Mouse (Mus musculus) liver, embryonic 13.5 days (tissue): ENCODE data around the gene Nsf. TPM values are rescaled to one million over a fixed set of nuclear protein-coding genes. Genes with fewer than 3 reads are reported as not detected.

Source experiments
- ATAC-seq: fragments of 200-750 bp; cut with Nextera tagmentation; 2 replicates; pipeline ENCODE4 v1.8.0; 2017; ENCODE audit warnings: low read depth, mild to moderate bottlenecking, moderate number of reproducible peaks, moderate library complexity
- DNase-seq: peaks from one replicate; pipeline ENCODE4 v3.0.0; 2022
- H3K27ac ChIP-seq: fragments of 300-500 bp; sonication (generic); 2 replicates; pipeline ENCODE4 v1.5.1; 2015; ENCODE audit warnings: moderate library complexity, mild to moderate bottlenecking, inconsistent platforms
- H3K27me3 ChIP-seq: fragments of 300-500 bp; sonication (generic); 2 replicates; pipeline ENCODE4 v1.6.1; 2015; ENCODE audit warnings: mild to moderate bottlenecking, inconsistent platforms
- H3K36me3 ChIP-seq: fragments of 300-500 bp; sonication (generic); 2 replicates; pipeline ENCODE4 v1.6.1; 2015; ENCODE audit warnings: mild to moderate bottlenecking, inconsistent platforms
- H3K4me1 ChIP-seq: fragments of 300-500 bp; sonication (generic); replicated peaks from 2 replicates; pipeline ENCODE4 v1.6.1; 2015; ENCODE audit warnings: inconsistent platforms
- H3K4me2 ChIP-seq: fragments of 300-500 bp; sonication (generic); 2 replicates; pipeline ENCODE4 v1.6.1; 2015; ENCODE audit warnings: inconsistent platforms, mild to moderate bottlenecking, moderate library complexity
- H3K4me3 ChIP-seq: fragments of 300-500 bp; sonication (generic); replicated peaks from 2 replicates; pipeline ENCODE4 v1.5.1; 2015; ENCODE audit warnings: mild to moderate bottlenecking, inconsistent platforms
- H3K9ac ChIP-seq: fragments of 300-500 bp; sonication (generic); 2 replicates; pipeline ENCODE4 v1.6.1; 2015; ENCODE audit warnings: mild to moderate bottlenecking, inconsistent platforms
- H3K9me3 ChIP-seq: fragments of 300-500 bp; sonication (generic); replicated peaks from 2 replicates; pipeline ENCODE4 v1.6.1; 2016; ENCODE audit warnings: inconsistent platforms
- WGBS: fragments of 180-500 bp; shearing (Covaris S2); methylation state at CpG from one replicate; pipeline ENCODE4 v1.1.7; 2015; ENCODE audit not compliant: insufficient replicate concordance; 5-methylcytosine and 5-hydroxymethylcytosine counted together
- polyA plus RNA-seq: library from polyadenylated mRNA; unstranded; fragments of >200 nt; fragmentation: Nextera tagmentation; extraction: Ambion mirVana; gene quantifications from 2 replicates; pipeline ENCODE4 v1.2.1, GENCODE M21; 2015

Gene Nsf
- polyA plus RNA-seq, 1 experiment from 2014 or later: 29.6 TPM

GRCm38 (mm10) chr11:103910993-103911585 is 42.8 kb downstream of the Nsf start:
- Histone ChIP-seq H3K4me1 (no peaks in the 10 kb centered on the region), H3K27me3 (no peaks in the 10 kb centered on the region), H3K36me3 (peaks cover 57% of the 10 kb centered on the region), H3K27ac (no peak overlapping the region), H3K9ac (no peak overlapping the region), H3K4me2 (no peak overlapping the region), H3K4me3 (no peak overlapping the region), H3K9me3 (no peaks in the 10 kb centered on the region)
- ATAC-seq (no peak), DNase-seq (no peak)
- WGBS: 71% methylated on average over 7 of the region's 7 CpGs

GRCm38 (mm10) chr11:103910531-103910930 is 43.3 kb downstream of the Nsf start:
- H3K27me3 ChIP-seq: no peaks in the 10 kb centered on the region
- no peak overlapping the region for H3K4me2 ChIP-seq
- no peak overlapping the region for H3K27ac ChIP-seq
- H3K36me3 ChIP-seq: peaks cover 51% of the 10 kb centered on the region
- no peaks in the 10 kb centered on the region for H3K9me3 ChIP-seq
- H3K4me1 ChIP-seq: no peaks in the 10 kb centered on the region
- no peak overlapping the region for H3K9ac ChIP-seq
- no peak overlapping the region for H3K4me3 ChIP-seq
- 90% methylated on average over 11 of the region's 11 CpGs for WGBS
- no peak for ATAC-seq
- DNase-seq: no peak

- Histone ChIP-seq H3K4me2 (no peak overlapping the region), H3K4me1 (no peaks in the 10 kb centered on the region), H3K27me3 (no peaks in the 10 kb centered on the region), H3K36me3 (peaks cover 44% of the 10 kb centered on the region), H3K4me3 (no peak overlapping the region), H3K27ac (no peak overlapping the region), H3K9ac (no peak overlapping the region), H3K9me3 (no peaks in the 10 kb centered on the region)
- no peak for ATAC-seq
- WGBS: 89% methylated on average over 11 of the region's 11 CpGs
- no peak for DNase-seq
These were observed 44.0 kb downstream of the Nsf start for GRCm38 (mm10) chr11:103909809-103910208.

GRCm38 (mm10) chr11:103909396-103909795 is 44.5 kb downstream of the Nsf start:
- Histone ChIP-seq H3K9me3 (no peaks in the 10 kb centered on the region), H3K27me3 (no peaks in the 10 kb centered on the region), H3K4me2 (no peak overlapping the region), H3K4me1 (no peaks in the 10 kb centered on the region), H3K4me3 (no peak overlapping the region), H3K9ac (no peak overlapping the region), H3K36me3 (peaks cover 40% of the 10 kb centered on the region), H3K27ac (no peak overlapping the region)
- DNase-seq: no peak
- ATAC-seq: no peak
- 84% methylated on average over 12 of the region's 12 CpGs for WGBS

- peaks cover 18% of the 10 kb centered on the region for H3K36me3 ChIP-seq
- H3K4me3 ChIP-seq: no peak overlapping the region
- 69% methylated on average over 7 of the region's 7 CpGs for WGBS
- no peak overlapping the region for H3K27ac ChIP-seq
- ATAC-seq (no peak), DNase-seq (no peak)
- H3K27me3 ChIP-seq: no peaks in the 10 kb centered on the region
- no peaks in the 10 kb centered on the region for H3K4me1 ChIP-seq
- no peak overlapping the region for H3K9ac ChIP-seq
- no peaks in the 10 kb centered on the region for H3K9me3 ChIP-seq
- H3K4me2 ChIP-seq: no peak overlapping the region
These were observed 47.7 kb downstream of the Nsf start for GRCm38 (mm10) chr11:103906051-103906719.

GRCm38 (mm10) chr11:103905506-103905905 is 48.4 kb downstream of the Nsf start:
- H3K36me3 ChIP-seq: peaks cover 18% of the 10 kb centered on the region
- H3K4me2 ChIP-seq: no peak overlapping the region
- no peak for DNase-seq
- H3K27me3 ChIP-seq: no peaks in the 10 kb centered on the region
- ATAC-seq: no peak
- no peak overlapping the region for H3K9ac ChIP-seq
- H3K4me3 ChIP-seq: no peak overlapping the region
- H3K4me1 ChIP-seq: no peaks in the 10 kb centered on the region
- WGBS: 70% methylated on average over 9 of the region's 9 CpGs
- no peak overlapping the region for H3K27ac ChIP-seq
- no peaks in the 10 kb centered on the region for H3K9me3 ChIP-seq

- DNase-seq: no peak
- Histone ChIP-seq H3K4me1 (no peaks in the 10 kb centered on the region), H3K27me3 (no peaks in the 10 kb centered on the region), H3K27ac (no peak overlapping the region), H3K4me2 (no peak overlapping the region), H3K9ac (no peak overlapping the region), H3K9me3 (no peaks in the 10 kb centered on the region), H3K4me3 (no peak overlapping the region), H3K36me3 (0 out of 2 replicates have a peak, but pooled peaks cover 3% of the 10 kb centered on the region)
- WGBS: 77% methylated on average over 4 of the region's 4 CpGs
- ATAC-seq: no peak
These were observed 52.3 kb downstream of the Nsf start for GRCm38 (mm10) chr11:103901581-103901966.

GRCm38 (mm10) chr11:103900803-103901580 is 52.9 kb downstream of the Nsf start:
- no peak overlapping the region for H3K4me3 ChIP-seq
- DNase-seq: no peak
- ATAC-seq: no peak
- no peak overlapping the region for H3K4me2 ChIP-seq
- H3K27me3 ChIP-seq: no peaks in the 10 kb centered on the region
- H3K9ac ChIP-seq: no peak overlapping the region
- no peak overlapping the region for H3K27ac ChIP-seq
- WGBS: 76% methylated on average over 20 of the region's 20 CpGs
- no peaks in the 10 kb centered on the region for H3K4me1 ChIP-seq
- 0 out of 2 replicates have a peak, but pooled peaks cover 3% of the 10 kb centered on the region for H3K36me3 ChIP-seq
- no peaks in the 10 kb centered on the region for H3K9me3 ChIP-seq

- DNase-seq (no peak), ATAC-seq (no peak)
- Histone ChIP-seq H3K4me1 (no peaks in the 10 kb centered on the region), H3K36me3 (0 out of 2 replicates have a peak, but pooled peaks cover 7% of the 10 kb centered on the region), H3K27me3 (no peaks in the 10 kb centered on the region), H3K4me3 (no peak overlapping the region), H3K9ac (no peak overlapping the region), H3K27ac (no peak overlapping the region), H3K9me3 (no peaks in the 10 kb centered on the region), H3K4me2 (no peak overlapping the region)
- 88% methylated on average over 11 of the region's 11 CpGs for WGBS
These were observed 56.7 kb downstream of the Nsf start for GRCm38 (mm10) chr11:103896966-103897750.

GRCm38 (mm10) chr11:103896056-103896455 is 57.8 kb downstream of the Nsf start:
- Histone ChIP-seq H3K4me2 (no peak overlapping the region), H3K36me3 (0 out of 2 replicates have a peak, but pooled peaks cover 7% of the 10 kb centered on the region), H3K4me1 (no peaks in the 10 kb centered on the region), H3K4me3 (no peak overlapping the region), H3K27me3 (no peaks in the 10 kb centered on the region), H3K27ac (no peak overlapping the region), H3K9me3 (no peaks in the 10 kb centered on the region), H3K9ac (no peak overlapping the region)
- DNase-seq (no peak), ATAC-seq (no peak)
- WGBS: 77% methylated on average over 4 of the region's 4 CpGs

GRCm38 (mm10) chr11:103892831-103893230 is 61.0 kb downstream of the Nsf start:
- Histone ChIP-seq H3K36me3 (0 out of 2 replicates have a peak, but pooled peaks cover 10% of the 10 kb centered on the region), H3K4me2 (no peak overlapping the region), H3K9me3 (no peaks in the 10 kb centered on the region), H3K4me3 (no peak overlapping the region), H3K27me3 (no peaks in the 10 kb centered on the region), H3K4me1 (no peaks in the 10 kb centered on the region), H3K27ac (no peak overlapping the region), H3K9ac (no peak overlapping the region)
- no peak for ATAC-seq
- 78% methylated on average over 10 of the region's 10 CpGs for WGBS
- DNase-seq: no peak
